Mouse (Mus musculus) retina, postnatal 1 day (tissue): ENCODE results near the gene Cnot10.

Experiments used
- DNase-seq: peaks from one replicate; pipeline ENCODE4 v3.0.0-alpha.2; 2012

The Cnot10 gene

DNA sequence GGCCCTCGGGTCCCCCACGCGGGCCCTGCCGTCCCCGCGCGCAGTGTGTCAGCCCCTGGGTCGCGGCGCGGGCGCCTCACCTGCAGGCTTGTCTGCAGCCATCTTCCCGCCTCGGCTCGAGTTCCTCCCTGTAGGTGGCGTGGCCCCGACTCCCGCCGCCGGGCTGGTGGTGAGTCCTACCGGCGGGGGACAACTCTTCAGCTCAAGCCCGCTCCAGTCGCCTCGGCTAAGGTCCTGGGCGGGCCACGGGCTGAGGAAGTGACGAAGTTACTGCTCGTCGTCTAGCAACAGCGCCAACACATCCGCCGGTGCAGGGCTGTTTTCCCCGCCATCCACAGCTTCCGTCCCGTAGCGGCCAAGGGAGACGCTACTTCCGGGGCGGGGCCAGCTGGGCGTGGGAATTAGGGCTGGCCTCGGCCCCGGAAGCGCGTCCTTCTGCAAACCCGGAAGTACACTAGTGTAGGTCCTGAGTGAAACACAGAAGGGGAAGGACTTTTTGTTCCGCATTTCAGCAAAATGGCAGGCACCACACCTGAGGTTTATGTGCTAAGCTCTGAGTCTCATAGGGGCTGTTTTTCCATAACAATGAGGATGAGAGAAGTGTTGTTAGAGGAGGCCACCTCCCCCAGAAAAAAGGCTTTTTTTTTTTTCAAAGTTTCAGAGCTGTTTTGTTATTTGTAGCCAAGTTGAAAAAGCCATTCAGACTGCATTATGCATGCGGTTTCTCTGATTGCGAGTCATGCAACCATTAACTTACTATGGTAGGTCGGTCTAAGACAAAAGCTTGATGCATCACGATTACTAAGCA, at the start of gene Cnot10:
TSS of gene Cnot10 (minus strand) at position 346 of the 808 bp plus-strand sequence.
- peak; percentile 99 for DNase-seq

- no peak for DNase-seq
These were observed 49.0 kb upstream of the Cnot10 start for GRCm38 (mm10) chr9:114688953-114689407.

DNA sequence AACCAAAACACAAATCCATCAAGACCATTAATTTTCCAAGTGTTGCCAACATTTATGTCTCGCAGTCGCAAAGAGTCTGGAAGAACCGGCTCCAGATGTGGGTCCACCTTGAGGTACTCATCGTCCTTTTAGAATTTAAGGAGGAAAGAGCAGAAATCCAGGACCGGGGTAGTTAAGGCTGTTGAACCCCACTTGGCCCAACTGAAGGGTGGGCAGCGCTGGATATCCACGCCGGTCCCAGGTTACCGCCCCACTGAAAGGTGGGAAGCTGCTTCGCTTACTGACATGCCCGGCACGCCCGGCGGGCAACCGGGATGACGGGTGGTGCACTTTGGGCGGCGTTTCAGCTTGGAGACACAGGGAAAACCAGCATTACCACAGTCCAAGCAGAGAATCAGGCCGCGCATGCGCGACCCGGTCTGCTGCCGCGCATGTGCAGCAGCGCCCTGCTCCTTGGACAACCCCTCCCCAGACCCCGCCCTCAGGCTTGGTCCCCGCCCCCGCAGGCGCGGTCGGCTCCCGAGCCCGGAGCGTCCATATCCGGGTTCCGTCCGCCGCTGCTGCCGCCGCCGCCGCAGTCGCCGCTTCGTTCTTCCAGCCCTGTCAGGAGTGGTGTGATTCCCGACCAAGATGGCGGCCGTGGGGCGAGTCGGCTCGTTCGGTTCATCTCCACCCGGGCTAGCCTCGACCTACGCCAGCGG, 48.4 kb upstream of the Cnot10 start, which contains the start of gene Dync1li1:
TSS of gene Dync1li1 (plus strand) at position 539 of the 701 bp plus-strand sequence.
- peak; percentile 97 for DNase-seq

DNA sequence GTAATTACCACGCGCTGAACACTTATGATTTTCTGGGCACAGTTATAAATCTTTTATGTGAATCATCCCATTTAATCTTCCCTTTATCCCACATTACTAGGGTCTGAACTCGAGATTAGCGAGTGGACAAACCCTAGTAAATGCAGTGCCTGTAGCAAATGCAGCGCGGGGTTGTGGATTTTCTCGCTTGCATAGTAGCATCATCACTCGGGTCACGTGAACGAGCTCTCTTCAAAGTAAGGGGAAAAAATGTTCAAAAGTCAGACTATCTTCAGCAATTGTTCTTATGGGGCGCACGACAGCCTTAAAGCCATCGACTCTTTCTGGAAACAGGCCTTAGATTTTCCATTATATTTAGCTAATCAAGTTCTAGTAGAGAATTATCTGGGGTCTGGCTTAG, 47.7 kb upstream of the Cnot10 start:
- no peak for DNase-seq

- no peak for DNase-seq
These were observed 46.3 kb upstream of the Cnot10 start for GRCm38 (mm10) chr9:114686245-114686644.

GRCm38 (mm10) chr9:114682193-114682592, 42.2 kb upstream of the Cnot10 start:
- DNase-seq = no peak

DNA sequence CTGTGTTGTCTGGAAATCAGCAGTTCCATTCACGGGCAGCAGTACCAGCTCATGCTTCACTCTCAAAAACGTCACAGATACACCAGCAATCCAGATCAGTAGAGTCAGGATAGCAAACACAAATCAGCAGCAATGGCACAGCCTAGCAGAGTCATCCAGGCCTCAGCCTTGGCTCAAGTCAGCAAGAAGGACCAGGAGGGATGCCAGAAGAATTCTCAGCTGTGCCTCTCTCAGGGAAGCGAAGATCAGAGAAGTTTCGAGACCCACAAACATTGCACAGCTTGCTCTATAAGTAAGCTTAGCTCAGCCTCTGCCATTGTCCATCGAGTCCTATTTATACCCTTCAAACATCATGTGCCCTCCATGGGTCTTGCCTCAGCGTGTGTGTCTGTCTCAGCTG, 40.5 kb upstream of the Cnot10 start:
- no peak for DNase-seq

- no peak for DNase-seq
These were observed 40.0 kb upstream of the Cnot10 start for GRCm38 (mm10) chr9:114679944-114680343.

- no peak for DNase-seq
These were observed 38.6 kb upstream of the Cnot10 start for GRCm38 (mm10) chr9:114678576-114678975.

GRCm38 (mm10) chr9:114673626-114674025, 33.6 kb upstream of the Cnot10 start:
- no peak for DNase-seq

- DNase-seq = peak; percentile 85
These were observed 32.9 kb upstream of the Cnot10 start for GRCm38 (mm10) chr9:114672703-114673561.

DNA sequence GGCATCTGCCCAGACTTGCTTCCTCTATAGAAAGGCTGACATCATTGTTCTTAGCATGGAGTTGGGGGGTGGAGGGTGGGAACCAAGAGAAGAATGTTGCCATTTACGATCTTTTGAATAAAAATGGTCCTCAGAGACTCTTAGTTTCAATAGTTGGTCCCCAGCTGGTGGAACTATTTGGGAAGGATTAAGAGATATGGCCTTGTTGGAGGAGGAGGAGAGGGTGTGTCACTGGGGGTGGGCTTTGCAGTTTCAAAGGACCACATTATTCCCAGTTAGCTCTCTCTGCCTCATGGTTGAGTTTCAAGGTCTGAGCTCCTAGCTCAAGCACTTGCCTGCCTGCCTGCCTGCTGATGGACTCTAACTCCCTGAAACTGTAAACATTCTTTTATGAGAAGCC, 32.0 kb upstream of the Cnot10 start:
- no peak for DNase-seq

GRCm38 (mm10) chr9:114669011-114669410, 29.0 kb upstream of the Cnot10 start:
- DNase-seq = no peak

GRCm38 (mm10) chr9:114668047-114668446, 28.1 kb upstream of the Cnot10 start:
- no peak for DNase-seq

GRCm38 (mm10) chr9:114666858-114667257, 26.9 kb upstream of the Cnot10 start:
- no peak for DNase-seq

- DNase-seq = no peak
These were observed 23.8 kb upstream of the Cnot10 start for GRCm38 (mm10) chr9:114663782-114664181.

- DNase-seq = peak; percentile 72
These were observed 22.0 kb upstream of the Cnot10 start for GRCm38 (mm10) chr9:114661991-114662390.

- DNase-seq = no peak
These were observed 21.0 kb upstream of the Cnot10 start for GRCm38 (mm10) chr9:114660983-114661382.

GRCm38 (mm10) chr9:114660506-114660905, 20.5 kb upstream of the Cnot10 start:
- DNase-seq = no peak

DNA sequence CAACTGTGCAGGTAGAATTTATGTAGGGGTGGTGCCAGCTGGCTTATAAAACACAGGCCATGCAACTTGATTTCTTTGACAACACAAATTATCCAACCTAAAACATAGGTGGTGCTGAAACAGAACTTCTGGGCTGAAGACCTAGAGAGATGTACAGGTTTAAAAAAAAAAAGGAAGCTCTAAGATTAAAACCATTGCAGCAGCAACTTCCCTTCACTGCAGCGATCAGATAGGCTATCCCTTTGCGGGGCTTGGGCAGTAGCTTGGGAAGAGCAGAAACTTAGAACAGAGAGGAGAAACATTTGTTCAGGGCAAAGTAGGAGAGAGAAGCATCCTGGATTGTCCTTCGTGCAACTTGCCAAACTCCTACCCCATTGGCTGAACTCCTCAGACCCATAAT, 16.7 kb upstream of the Cnot10 start:
- DNase-seq = no peak

DNA sequence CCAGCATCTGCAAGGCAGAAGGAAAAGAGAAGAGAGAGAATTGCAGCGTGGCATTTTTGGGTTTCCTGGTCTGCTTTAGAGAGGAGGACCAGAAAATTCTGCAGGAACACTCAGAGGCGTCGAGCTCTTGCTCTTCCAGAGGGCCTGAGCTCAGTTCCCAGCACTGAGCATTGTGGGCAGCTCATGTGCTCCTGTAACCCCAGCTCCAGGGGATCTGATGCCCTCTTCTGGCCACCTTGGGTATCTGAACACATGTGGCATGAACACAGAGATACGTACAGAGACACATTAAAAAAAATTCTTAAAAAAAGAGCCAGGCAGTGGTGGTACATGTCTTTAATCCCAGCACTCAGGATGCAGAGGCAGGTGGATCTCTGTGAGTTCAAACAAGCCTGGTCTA, 15.4 kb upstream of the Cnot10 start:
- DNase-seq = no peak

DNA sequence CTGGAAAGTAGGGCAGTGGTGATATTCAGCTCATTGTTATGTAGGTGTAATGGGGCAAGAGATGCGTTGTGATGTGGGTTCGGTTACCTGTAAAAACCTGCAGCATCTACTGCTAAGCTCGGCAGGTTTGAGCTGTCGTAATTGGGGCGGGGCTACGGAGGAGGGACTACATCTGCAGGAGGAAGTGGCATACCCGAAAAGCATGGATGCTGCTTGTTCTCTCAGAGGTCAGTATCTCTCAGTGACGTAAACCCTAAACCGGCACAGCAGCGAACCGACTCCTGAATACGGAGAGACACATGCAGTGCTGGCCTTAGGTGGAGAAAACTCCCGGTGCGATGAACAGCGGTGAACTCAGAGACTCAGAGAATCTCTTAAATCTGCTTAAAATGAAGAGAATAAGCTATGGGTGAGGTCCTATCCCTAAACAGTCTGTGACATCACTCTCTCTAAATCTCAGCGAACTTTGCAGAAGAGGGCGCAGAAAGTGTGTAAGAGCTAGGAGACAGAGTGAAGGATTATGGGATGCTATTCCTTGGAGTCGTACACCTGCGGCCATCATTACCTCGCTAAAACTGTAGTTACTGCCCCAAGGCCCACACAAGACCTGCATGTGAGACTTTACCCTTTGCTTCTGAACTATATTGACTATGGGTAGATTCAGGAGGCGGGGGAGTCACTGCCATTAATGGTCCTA, 11.1 kb upstream of the Cnot10 start:
- DNase-seq = no peak
